Mouse (Mus musculus) erythroblast, embryonic 14.5 days (primary cell): ENCODE data around the gene Ankrd44.

ENCODE experiments used
- GATA1 ChIP-seq: IDR thresholded peaks from 2 replicates; pipeline ENCODE4 v1.6.1; 2012; ENCODE audit warnings: low read length, inconsistent platforms, mixed read lengths
- TAL1 ChIP-seq: IDR thresholded peaks from 3 replicates; pipeline ENCODE4 v1.6.1; 2012; ENCODE audit warnings: low read length, inconsistent platforms, mixed read lengths

GRCm38 (mm10) chr1:54825718-54826425 lies 100.3 kb downstream of the Ankrd44 start:
- TF ChIP-seq GATA1 (no peak), TAL1 (no peak)
